Mouse (Mus musculus): ENCODE measurements at regions not wholly inside any gene's neighbourhood (a gene's known extent, or its start where the extent isn't known, plus 50 kb on each side); places are given as distances from the start of the nearest gene placed in this dataset.

DNA sequence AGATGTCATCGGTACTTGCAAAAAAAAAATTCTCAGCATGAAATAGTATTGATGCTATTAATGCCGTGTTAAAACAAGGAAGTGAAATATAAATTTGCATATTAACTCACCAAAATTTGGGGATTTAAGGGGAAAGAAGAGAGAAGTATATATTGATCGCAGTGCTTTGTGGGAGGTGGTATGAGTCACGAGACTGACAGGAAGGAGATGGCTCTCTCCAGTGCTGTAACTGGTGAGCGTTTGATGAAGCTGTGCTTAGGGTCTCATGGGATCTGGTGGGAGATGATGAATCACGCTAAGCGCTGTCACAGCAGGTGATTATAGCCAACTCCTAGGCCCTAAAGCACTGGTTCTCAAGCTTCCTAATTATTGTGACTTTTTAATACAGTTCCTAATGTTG is 133.8 kb upstream of the Atxn1 start:
- TF ChIP-seq POLR2A (IDR thresholded peaks at IDR 0.05; ENCODE audit: insufficient read depth, low read depth, low read length) (no peak), CTCF (IDR thresholded peaks at IDR 0.05; ENCODE audit: insufficient read depth, low read depth, low read length) (no peak)
